Mouse (Mus musculus) granulocyte monocyte progenitor cell, adult 5-6 weeks (primary cell): ENCODE data around the gene Psma6. TPM values are rescaled to one million over a fixed set of nuclear protein-coding genes. Genes with fewer than 3 reads are reported as not detected.

ENCODE experiments used
- ATAC-seq: replicated peaks from 2 replicates; pipeline ENCODE4 v1.8.0; 2016; ENCODE audit warnings: mild to moderate bottlenecking, moderate TSS enrichment, inconsistent platforms; ENCODE audit not compliant: poor library complexity, severe bottlenecking
- total RNA-seq, 2 experiments: library from RNA; stranded (forward) in 1 of 2; stranded (reverse) in 1 of 2; fragments of 200-712, 200-1000 nt in 1 of 2; fragments of >200 nt in 1 of 2; fragmentation: Nextera tagmentation in 1 of 2; gene quantifications; 2 replicates each; pipeline ENCODE4 v1.2.3; 2014 to 2017

Gene Psma6
- total RNA-seq, 2 experiments from 2014 or later, result 381 to 383 TPM

- ATAC-seq, result no peak
These were observed 72.9 kb downstream of the Psma6 start for GRCm38 (mm10) chr12:55456893-55457292.

- ATAC-seq, result peak; percentile 55
These were observed 75.7 kb downstream of the Psma6 start for GRCm38 (mm10) chr12:55459739-55460138.

GRCm38 (mm10) chr12:55460900-55461299, 76.9 kb downstream of the Psma6 start:
- no peak for ATAC-seq

GRCm38 (mm10) chr12:55461767-55462166, 77.7 kb downstream of the Psma6 start:
- ATAC-seq, result no peak

GRCm38 (mm10) chr12:55462456-55462855, 78.4 kb downstream of the Psma6 start:
- no peak for ATAC-seq

- ATAC-seq, result no peak
These were observed 79.1 kb downstream of the Psma6 start for GRCm38 (mm10) chr12:55463087-55463486.

- ATAC-seq, result no peak
These were observed 80.2 kb downstream of the Psma6 start for GRCm38 (mm10) chr12:55463992-55464845.

GRCm38 (mm10) chr12:55464846-55465361, 80.9 kb downstream of the Psma6 start:
- ATAC-seq, result no peak

GRCm38 (mm10) chr12:55465401-55465983, 81.5 kb downstream of the Psma6 start:
- ATAC-seq, result peak; percentile 70

- ATAC-seq, result peak; percentile 67
These were observed 82.2 kb downstream of the Psma6 start for GRCm38 (mm10) chr12:55466088-55466701.

- ATAC-seq, result peak; percentile 67
These were observed 82.8 kb downstream of the Psma6 start for GRCm38 (mm10) chr12:55466816-55467215.

GRCm38 (mm10) chr12:55467331-55468180, 83.5 kb downstream of the Psma6 start:
- ATAC-seq, result no peak

Other genes starting within 250 kb of the Psma6 start
- 23.0 and 23.9 TPM in 2 replicates for gene Srp54b, start 229.1 kb upstream of the Psma6 start, total RNA-seq (2014; fragmentation: Nextera tagmentation)
- gene Srp54b, start 229.1 kb upstream of the Psma6 start, total RNA-seq (2017), result 78.1 and 98.4 TPM in 2 replicates
- 2.1 and 9.4 TPM in 2 replicates for gene 1700047I17Rik2, start 184.6 kb upstream of the Psma6 start, total RNA-seq (2014; fragmentation: Nextera tagmentation)
- not detected in 2 replicates for gene 1700047I17Rik2, start 184.6 kb upstream of the Psma6 start, total RNA-seq (2017)
- gene Srp54c, start 154.1 kb upstream of the Psma6 start, total RNA-seq (2014; fragmentation: Nextera tagmentation), result 39.1 and 52.6 TPM in 2 replicates
- gene Srp54c, start 154.1 kb upstream of the Psma6 start, total RNA-seq (2017), result 102 and 105 TPM in 2 replicates
- gene 1110008L16Rik, start 84.6 kb upstream of the Psma6 start, total RNA-seq (2014; fragmentation: Nextera tagmentation), result 34.0 and 34.8 TPM in 2 replicates
- 24.6 and 36.7 TPM in 2 replicates for gene 1110008L16Rik, start 84.6 kb upstream of the Psma6 start, total RNA-seq (2017)
- gene Ppp2r3c, start 81.2 kb upstream of the Psma6 start, total RNA-seq (2014; fragmentation: Nextera tagmentation), result 25.8 and 31.2 TPM in 2 replicates
- gene Ppp2r3c, start 81.2 kb upstream of the Psma6 start, total RNA-seq (2017), result 28.6 and 30.4 TPM in 2 replicates
- 7.5 and 15.3 TPM in 2 replicates for gene Nfkbia, start 108.4 kb downstream of the Psma6 start, total RNA-seq (2014; fragmentation: Nextera tagmentation)
- 65.5 and 75.3 TPM in 2 replicates for gene Nfkbia, start 108.4 kb downstream of the Psma6 start, total RNA-seq (2017)
- gene Aldoart2, start 181.0 kb downstream of the Psma6 start, total RNA-seq (2014; fragmentation: Nextera tagmentation), result not detected in 2 replicates
- not detected in 2 replicates for gene Aldoart2, start 181.0 kb downstream of the Psma6 start, total RNA-seq (2017)
- not detected in 2 replicates for gene Insm2, start 215.2 kb downstream of the Psma6 start, total RNA-seq (2014; fragmentation: Nextera tagmentation)
- gene Insm2, start 215.2 kb downstream of the Psma6 start, total RNA-seq (2017), result not detected in 2 replicates